Mouse (Mus musculus): Measurements from ENCODE around the gene Scaf1.

The Scaf1 gene

GRCm38 (mm10) chr7:45013366-45014095 is 2.6 kb downstream of the Scaf1 start:
- peak in 1 of 2 experiments; percentile 3 for DNase-seq

GRCm38 (mm10) chr7:45012824-45013223 is 3.3 kb downstream of the Scaf1 start:
- DNase-seq = peak in 1 of 2 experiments; percentile 7

DNA sequence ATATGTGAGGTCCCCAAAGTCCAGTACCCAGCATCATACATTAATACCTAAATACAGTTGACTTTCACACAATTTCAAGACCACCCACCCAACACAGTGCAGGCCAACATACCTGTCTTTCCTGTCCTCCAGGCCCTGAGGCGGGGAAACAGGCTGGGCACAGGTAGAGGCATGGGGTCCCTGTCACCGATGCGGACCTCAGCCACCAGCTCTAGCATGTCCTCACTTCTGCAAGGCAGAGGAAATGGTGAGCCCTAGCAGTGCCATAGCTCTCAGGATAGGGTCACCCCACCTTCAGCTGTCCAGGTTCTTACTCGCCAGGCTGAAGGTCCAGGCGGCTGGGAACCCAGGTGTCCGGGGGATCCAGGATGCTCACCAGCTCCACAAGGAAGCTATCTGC is 4.2 kb downstream of the Scaf1 start:
- DNase-seq = peak in 1 of 2 experiments; percentile 4

GRCm38 (mm10) chr7:45008411-45008810 is 7.8 kb downstream of the Scaf1 start:
- peak in 1 of 2 experiments; percentile 8 for DNase-seq

GRCm38 (mm10) chr7:45007846-45008245 is 8.3 kb downstream of the Scaf1 start:
- DNase-seq = peak in 1 of 2 experiments; percentile 2

- peak in 1 of 2 experiments; percentile 3 for DNase-seq
Measured at GRCm38 (mm10) chr7:45007141-45007540, 9.0 kb downstream of the Scaf1 start.

DNA sequence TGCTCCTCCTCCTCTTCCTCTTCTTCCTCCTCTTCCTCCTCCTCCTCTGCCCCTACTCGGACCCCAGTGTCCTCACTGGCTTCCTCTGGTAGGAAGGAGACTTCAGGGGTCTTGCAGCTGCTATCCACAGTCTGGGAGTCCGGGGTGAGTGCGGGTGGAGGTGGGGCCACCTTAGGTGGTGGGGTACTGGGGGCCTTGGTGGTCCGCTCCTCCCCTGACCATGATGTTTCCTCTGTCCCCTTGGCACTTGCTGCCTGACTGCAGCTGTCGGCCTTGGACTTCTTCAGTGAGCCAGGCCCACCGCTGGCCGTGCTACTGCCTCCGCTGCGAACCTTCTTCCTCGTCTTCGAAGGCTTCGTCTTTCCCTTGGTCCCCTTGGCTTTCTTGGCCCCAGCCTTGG is 9.7 kb downstream of the Scaf1 start:
- DNase-seq = no peak

DNA sequence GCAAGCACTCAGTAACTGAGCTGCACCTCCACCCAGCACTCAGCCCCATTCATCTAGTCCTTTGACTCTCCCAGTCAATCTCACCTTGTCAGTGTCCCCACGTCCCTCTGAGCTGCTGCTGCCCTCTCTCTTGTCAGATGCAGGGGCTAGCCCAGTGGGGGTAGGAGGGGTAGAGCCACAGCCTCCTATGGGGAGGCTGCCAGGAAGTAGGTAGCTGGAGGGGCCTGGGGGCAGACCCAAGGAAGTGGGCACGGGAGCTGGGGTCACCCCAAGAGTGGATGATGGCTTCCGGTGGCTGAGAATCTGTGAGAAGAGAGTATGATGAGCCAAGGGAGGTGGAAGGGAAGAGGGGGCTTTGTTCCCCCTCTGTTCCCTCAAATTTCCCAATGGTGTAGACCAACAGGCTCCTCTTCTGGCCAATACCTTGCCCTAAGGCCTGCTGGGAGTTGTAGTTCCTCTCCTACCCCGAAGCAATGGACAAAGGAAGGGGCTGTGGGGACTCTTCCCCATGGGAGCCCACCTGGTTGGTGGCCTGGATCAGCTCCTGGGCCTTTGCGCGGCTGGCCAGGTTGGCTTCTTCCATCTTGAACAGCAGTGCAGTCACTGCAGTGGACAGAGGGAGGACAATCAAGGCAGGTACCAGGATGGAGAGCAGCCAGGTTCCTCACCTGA is 10.7 kb downstream of the Scaf1 start:
- DNase-seq = no peak

- DNase-seq = no peak
Measured at GRCm38 (mm10) chr7:45004546-45004945, 11.6 kb downstream of the Scaf1 start.

DNA sequence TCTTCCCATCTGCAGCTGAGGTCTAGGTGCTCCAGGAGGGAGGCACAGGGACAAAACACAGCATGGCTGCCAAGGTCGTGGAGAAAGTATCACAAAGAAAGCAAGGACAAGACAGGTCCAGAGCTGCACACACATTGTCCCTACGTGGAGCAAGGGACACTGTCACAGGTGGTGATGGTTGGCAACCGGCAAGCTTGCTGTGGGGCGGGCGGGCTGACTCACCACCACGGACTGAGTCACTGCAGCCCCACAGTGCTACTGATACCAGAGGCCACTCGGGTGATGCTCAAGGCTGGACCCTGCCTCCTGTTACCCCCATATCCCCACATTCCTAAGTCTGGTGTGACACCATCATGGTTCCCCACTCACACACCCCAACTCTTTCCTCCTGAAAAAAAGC is 13.7 kb downstream of the Scaf1 start:
- no peak for DNase-seq

- peak; percentile 41 to 55 for DNase-seq
Measured at GRCm38 (mm10) chr7:45000539-45001114, 15.5 kb downstream of the Scaf1 start.

GRCm38 (mm10) chr7:44999753-45000152 is 16.4 kb downstream of the Scaf1 start:
- DNase-seq = no peak

DNA sequence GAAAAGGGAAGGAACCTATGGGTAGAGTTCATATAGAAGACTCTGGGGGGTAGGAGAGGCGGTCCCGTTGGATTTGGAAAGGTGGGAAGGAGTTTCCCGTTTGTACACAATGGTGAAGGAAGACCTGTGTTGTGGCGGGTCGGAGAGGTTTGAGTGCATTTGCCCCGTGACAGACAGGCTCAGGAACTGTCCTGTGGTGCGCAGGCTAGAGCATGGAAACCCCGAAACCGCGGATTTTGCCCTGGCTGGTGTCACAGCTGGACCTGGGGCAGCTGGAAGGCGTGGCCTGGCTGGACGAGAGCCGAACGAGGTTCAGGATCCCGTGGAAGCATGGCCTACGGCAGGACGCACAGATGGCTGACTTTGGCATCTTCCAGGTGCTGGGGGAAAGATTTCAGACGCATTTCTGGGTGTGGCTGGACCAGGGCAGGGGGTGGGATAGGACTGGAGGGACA is 17.6 kb downstream of the Scaf1 start, which contains the start of gene Bcl2l12:
TSS of gene Bcl2l12 (minus strand) at position 212 of the 455 bp plus-strand sequence.
- DNase-seq = peak; percentile 75 to 77

- DNase-seq = no peak
Measured at GRCm38 (mm10) chr7:44997940-44998428, 18.2 kb downstream of the Scaf1 start.

GRCm38 (mm10) chr7:44997231-44997939 is 18.8 kb downstream of the Scaf1 start, which contains the start of gene Irf3:
TSS of gene Irf3 (plus strand) at chr7:44997648.
- peak; percentile 98 to 99 for DNase-seq

DNA sequence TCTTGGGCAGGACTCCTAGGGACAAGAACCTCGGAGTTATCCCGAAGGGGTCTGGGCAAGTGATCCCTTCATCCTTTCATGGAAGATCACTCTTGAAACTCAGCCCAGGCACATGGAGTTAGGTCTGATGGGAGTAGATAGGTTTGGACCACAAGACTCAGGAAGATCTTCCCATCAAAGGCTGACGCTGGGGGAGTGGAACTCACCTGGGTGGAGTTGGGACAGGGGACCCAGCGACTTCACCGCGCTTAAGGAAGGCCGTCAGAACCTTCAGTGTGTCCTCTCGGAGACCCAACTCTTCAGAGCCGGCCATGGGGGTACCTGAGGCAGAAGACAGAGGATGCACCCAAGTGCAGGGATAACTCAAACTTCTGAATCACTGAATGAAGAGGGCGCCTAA is 19.5 kb downstream of the Scaf1 start:
- DNase-seq = no peak

- DNase-seq = no peak
Measured at GRCm38 (mm10) chr7:44986879-44987718, 29.1 kb downstream of the Scaf1 start.

DNA sequence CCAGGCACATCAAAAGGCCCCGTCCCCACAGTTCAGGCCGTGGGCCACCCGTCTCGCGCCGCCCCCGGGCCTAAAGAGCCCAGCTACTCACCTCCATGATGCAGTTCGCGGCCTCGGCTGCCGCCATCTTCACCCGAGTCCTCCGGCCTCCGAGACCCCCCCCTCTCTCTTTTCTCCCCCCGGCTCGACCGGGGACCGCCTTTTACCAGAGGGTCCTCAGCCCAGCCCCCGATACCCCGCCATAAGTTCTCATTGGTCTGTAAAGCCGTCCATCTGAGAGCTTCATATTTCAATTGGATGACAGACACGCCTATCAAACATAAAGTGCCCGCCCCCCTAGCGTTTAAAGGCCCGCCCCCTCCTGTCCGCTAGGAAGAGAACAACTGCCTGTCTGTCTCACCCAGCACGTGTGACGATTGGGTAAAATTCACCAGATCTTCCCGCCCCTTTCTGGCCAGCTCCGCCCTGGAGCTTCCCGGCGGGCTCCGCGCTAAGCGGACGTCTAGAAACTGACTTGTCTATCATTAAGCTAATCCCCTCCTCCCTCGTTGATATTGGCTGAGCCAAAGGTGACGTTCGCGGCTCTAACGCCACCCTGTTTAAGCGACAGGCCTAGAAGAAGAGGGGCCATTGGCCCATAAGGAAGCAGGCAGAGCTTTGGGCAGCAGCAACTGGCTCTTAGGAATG is 29.8 kb downstream of the Scaf1 start, which contains the start of gene Prmt1:
TSS of gene Prmt1 (minus strand) at position 377 of the 687 bp plus-strand sequence.
- peak; percentile 97 to 98 for DNase-seq

DNA sequence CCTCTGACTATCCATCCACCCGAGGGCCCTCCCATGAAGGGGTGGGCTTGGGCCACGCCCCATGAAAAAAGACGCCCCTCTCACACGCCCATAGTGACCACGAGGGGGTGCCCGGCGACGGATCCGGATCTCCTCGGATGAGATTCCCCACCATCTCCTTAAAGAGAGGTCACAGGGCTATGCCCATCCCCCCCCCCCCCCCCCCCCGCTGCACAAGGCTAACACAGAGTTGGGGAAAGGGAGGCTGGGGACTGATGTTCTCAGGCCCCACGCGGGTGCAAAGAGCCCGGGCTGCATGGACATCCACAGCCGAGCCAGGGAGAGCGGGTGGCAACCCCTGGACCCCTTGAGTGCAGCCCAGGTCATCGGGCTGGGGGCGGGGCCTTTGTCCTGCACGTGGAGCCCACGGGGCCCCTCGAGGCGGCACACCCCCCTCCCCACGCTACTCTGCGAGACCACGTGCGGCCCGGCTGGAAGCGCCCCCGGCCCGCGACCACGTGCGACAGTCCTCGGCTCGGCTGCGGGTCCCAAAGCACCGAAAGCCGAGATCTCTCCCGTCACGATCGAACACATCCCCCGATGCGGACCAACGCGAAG is 30.5 kb downstream of the Scaf1 start:
- DNase-seq = peak; percentile 84 to 87

GRCm38 (mm10) chr7:44984833-44985164 is 31.4 kb downstream of the Scaf1 start:
- DNase-seq = peak in 1 of 2 experiments; percentile 8
